Mouse (Mus musculus) intestine, embryonic 15.5 days (tissue): ENCODE measurements around the gene Fars2. TPM values are rescaled to one million over a fixed set of nuclear protein-coding genes. Genes with fewer than 3 reads are reported as not detected.

Experiments
- ATAC-seq: fragments of 200-750 bp; cut with Nextera tagmentation; 2 replicates; pipeline ENCODE4 v1.8.0; 2017; ENCODE audit warnings: moderate TSS enrichment, moderate library complexity
- H3K27ac ChIP-seq: fragments of 300-500 bp; sonication (generic); 2 replicates; pipeline ENCODE4 v1.5.1; 2015; ENCODE audit warnings: mild to moderate bottlenecking, inconsistent platforms
- H3K27me3 ChIP-seq: fragments of 300-500 bp; sonication (generic); replicated peaks from 2 replicates; pipeline ENCODE4 v1.6.1; 2015; ENCODE audit warnings: inconsistent platforms
- H3K36me3 ChIP-seq: fragments of 300-500 bp; sonication (generic); 2 replicates; pipeline ENCODE4 v1.6.1; 2015; ENCODE audit warnings: inconsistent platforms
- H3K4me1 ChIP-seq: fragments of 300-500 bp; sonication (generic); replicated peaks from 2 replicates; pipeline ENCODE4 v1.6.1; 2015; ENCODE audit warnings: inconsistent platforms
- H3K4me2 ChIP-seq: fragments of 300-500 bp; sonication (generic); replicated peaks from 2 replicates; pipeline ENCODE4 v1.6.1; 2015; ENCODE audit warnings: mild to moderate bottlenecking, inconsistent platforms
- H3K4me3 ChIP-seq: fragments of 300-500 bp; sonication (generic); replicated peaks from 2 replicates; pipeline ENCODE4 v1.5.1; 2015; ENCODE audit warnings: inconsistent platforms
- H3K9ac ChIP-seq: fragments of 300-500 bp; sonication (generic); 2 replicates; pipeline ENCODE4 v1.6.1; 2015; ENCODE audit warnings: inconsistent platforms
- H3K9me3 ChIP-seq: fragments of 300-500 bp; sonication (generic); 2 replicates; pipeline ENCODE4 v1.6.1; 2016; ENCODE audit warnings: inconsistent platforms
- WGBS: fragments of 180-500 bp; shearing (Covaris S2); methylation state at CpG from one replicate; pipeline ENCODE4 v1.1.7; 2015; 5-methylcytosine and 5-hydroxymethylcytosine counted together
- polyA plus RNA-seq: library from polyadenylated mRNA; unstranded; fragments of >200 nt; fragmentation: Nextera tagmentation; extraction: Ambion mirVana; gene quantifications from 2 replicates; pipeline ENCODE4 v1.2.1, GENCODE M21; 2015

The Fars2 gene
- polyA plus RNA-seq, 1 experiment from 2014 or later, result 41.8 TPM

DNA sequence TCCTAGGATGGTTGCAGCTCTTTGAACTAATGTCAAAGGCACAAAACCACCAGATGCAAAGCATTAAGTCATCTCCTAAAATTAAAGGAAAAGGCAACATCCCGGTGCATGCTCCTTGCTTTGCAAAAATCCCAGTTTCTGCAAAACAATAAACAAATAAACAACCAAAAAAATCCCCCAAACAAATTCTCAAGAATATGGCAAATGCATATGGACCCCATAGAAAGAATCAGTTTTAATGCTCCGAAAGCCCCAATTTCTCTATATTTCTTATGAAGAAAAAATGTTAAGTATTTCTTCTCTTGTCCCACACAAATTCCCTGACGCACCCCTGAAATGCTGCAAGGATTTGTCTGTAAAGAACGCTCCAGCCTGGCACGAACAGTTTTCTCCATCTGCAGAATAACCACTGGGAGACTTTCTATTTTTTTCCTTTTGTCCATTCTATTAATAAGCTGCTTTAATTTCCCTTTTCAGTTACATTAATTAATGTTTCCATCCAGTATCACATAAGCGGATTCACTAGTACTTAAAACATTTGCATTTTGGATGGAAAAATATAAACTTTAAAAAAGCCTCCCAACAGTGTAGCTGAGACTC, 615.8 kb downstream of the Fars2 start:
- no peaks in the 10 kb centered on the region for H3K36me3 ChIP-seq
- peak overlapping the region; percentile 89 for H3K4me2 ChIP-seq
- 13% methylated on average over 6 of the region's 6 CpGs for WGBS
- no peak overlapping the region for H3K27ac ChIP-seq
- H3K4me1 ChIP-seq, result peaks cover 18% of the 10 kb centered on the region
- no peak for ATAC-seq
- peaks cover 49% of the 10 kb centered on the region for H3K27me3 ChIP-seq
- H3K9me3 ChIP-seq, result no peaks in the 10 kb centered on the region
- no peak overlapping the region for H3K9ac ChIP-seq
- peak overlapping the region; percentile 47 for H3K4me3 ChIP-seq

DNA sequence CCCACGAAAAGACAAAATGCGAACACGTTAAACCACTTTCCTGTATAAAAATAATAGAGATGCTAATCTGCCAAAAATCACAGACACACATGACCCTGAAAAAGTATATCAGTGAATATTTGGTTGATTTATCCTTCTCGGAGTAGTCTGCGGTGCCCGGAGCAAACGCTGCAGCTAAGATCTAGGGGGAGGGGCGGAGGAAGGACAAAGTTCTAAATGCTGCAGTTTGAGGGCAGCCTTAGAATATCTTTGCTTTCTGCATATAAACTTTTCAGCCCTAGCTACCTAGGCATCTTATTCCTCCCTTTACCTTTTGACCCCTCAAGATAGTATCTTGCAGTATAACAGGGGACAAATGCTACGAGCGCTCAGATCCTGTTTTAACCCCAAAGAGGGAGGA, 616.4 kb downstream of the Fars2 start:
- H3K9me3 ChIP-seq, result no peaks in the 10 kb centered on the region
- H3K9ac ChIP-seq, result peak overlapping the region; percentile 31
- peak overlapping the region; percentile 89 for H3K4me2 ChIP-seq
- H3K27me3 ChIP-seq, result peaks cover 43% of the 10 kb centered on the region
- no peak for ATAC-seq
- peak overlapping the region; percentile 83 for H3K27ac ChIP-seq
- H3K4me1 ChIP-seq, result peaks cover 18% of the 10 kb centered on the region
- peak overlapping the region; percentile 47 for H3K4me3 ChIP-seq
- H3K36me3 ChIP-seq, result no peaks in the 10 kb centered on the region
- WGBS, result under 1% methylated on average over 10 of the region's 10 CpGs

DNA sequence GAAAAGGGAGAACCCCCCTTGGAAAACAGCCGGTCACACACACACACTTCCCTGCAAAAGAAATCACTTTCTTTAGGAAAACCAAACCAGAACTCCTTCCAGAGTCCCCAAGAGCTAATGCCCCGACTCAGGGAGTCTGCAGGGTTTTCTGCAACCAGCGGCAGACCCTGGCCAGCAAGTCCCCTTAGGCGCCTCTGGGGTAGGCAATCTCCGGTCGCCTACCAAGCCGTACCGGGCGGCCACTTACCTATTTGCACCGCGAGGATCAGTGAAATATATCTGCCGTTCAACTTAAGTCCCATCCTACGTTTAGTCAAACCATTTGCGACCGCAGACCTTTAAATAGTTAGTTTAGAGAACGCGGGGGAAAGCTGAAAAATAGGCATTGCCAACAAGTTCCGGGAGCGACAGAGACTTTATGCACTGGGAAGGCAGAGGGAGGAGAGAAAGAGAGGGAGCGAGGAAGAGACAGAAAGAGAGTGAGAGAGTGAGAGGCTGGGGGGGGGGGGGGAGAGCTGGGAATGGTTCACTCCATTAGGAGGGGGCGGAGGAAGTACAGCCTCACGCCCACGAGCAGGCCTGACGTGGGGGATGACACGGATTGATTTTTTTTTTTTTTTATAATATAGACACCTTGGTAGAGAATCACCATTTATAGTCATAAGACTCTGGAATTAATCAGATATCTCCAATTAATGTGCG, 616.9 kb downstream of the Fars2 start:
- WGBS, result under 1% methylated on average over 26 of the region's 26 CpGs
- Histone ChIP-seq H3K9ac (peak overlapping the region; percentile 31), H3K4me1 (peaks cover 18% of the 10 kb centered on the region), H3K9me3 (no peaks in the 10 kb centered on the region), H3K36me3 (no peaks in the 10 kb centered on the region), H3K4me3 (peak overlapping the region; percentile 47), H3K4me2 (peak overlapping the region; percentile 89), H3K27me3 (peaks cover 37% of the 10 kb centered on the region), H3K27ac (peak overlapping the region; percentile 83)
- no peak; the same call in 1 of the 2 replicates for ATAC-seq

DNA sequence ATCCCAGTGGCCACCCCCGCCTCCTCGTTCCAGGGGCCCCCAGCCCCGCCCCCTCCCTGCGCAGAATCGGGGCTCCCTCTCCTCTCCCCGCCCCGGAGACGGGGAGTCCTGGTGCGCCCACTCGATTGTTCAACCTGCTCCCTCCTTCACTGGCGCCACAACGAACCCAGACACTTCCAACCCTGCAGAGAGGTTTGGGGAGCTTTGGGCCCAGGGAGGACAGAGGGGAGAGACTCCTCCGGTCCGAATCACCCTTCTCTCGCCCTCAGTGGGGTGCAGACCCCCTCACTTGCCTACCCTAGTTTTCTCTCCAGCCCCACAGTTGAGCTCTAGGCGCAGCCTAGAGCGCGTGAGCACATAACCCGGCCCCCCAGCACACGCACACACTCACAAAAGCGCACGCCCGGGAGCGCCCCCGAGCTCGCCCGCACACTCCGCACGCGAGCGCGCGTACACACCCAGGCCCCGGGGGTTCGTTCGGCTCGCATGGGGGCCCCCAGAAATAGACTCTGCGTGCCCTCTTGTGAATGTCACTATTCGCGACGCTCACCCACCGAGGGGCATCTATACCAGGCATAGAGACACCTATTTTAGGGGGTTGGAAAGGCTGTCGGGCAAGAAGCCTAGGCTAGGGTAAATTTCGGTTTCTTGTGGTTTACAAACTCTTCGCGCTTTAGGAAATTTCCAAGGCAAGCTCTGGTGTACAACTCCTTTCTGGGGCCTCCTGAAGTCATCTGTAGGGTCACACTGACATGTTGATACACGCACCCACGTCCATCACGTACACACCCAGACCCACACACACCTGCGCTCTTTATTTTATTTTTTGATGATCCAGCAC, 617.7 kb downstream of the Fars2 start, which contains the start of gene Nrn1:
Gene Nrn1 (minus strand): TSS at position 401 of the 841 bp plus-strand sequence.
- under 1% methylated on average over 50 of the region's 50 CpGs for WGBS
- Histone ChIP-seq H3K4me2 (peak within 1 kb of the TSS; percentile 89), H3K9ac (peak within 1 kb of the TSS; percentile 50), H3K36me3 (no peaks in the 10 kb centered on the region), H3K27ac (peak within 1 kb of the TSS; percentile 83), H3K4me3 (peak within 1 kb of the TSS; percentile 47), H3K4me1 (peaks cover 18% of the 10 kb centered on the region), H3K27me3 (peaks cover 29% of the 10 kb centered on the region), H3K9me3 (no peaks in the 10 kb centered on the region)
- peak; percentile 16 for ATAC-seq

DNA sequence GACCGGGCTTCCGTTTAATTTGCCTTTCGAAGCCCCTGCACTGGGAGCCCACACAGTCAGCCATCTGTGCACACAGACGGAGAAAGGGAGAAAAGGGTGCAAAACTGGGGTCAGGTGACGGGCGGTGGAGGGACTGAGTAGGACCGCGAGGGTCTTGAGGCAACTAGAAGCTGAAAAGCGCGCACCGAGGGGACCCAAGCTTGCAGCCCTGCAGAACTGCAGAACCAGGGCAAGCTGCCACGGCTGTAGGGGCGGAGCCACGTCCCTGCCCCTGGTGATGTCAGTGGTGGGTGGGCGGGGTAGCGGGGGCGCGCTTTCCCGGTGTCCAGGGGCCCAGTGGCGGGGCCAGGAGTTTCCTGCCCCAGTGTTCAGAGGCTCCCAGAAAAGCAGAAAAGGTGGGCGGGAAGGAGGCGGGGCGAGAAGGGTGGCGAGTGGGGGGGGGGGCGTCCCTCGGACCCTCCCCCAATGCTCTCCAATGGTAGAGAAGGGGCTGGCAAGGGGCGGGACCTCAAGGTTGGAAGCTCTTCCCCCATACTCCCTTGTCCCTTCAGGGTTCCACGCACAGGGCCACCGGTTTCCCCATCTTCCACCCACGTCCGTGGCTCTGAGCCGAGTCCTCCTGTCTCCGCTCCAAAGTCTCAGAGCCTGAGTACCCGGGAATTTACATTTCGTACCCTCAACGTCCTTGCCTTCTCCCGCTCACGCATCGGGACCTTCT, 618.8 kb downstream of the Fars2 start:
- Histone ChIP-seq H3K4me1 (peaks cover 18% of the 10 kb centered on the region), H3K27ac (peak overlapping the region; percentile 62), H3K4me2 (peak overlapping the region; percentile 89), H3K36me3 (no peaks in the 10 kb centered on the region), H3K9me3 (no peaks in the 10 kb centered on the region), H3K27me3 (peaks cover 23% of the 10 kb centered on the region), H3K4me3 (peak overlapping the region; percentile 47), H3K9ac (peak overlapping the region; percentile 50)
- under 1% methylated on average over 35 of the region's 39 CpGs for WGBS
- peak; percentile 93 for ATAC-seq

DNA sequence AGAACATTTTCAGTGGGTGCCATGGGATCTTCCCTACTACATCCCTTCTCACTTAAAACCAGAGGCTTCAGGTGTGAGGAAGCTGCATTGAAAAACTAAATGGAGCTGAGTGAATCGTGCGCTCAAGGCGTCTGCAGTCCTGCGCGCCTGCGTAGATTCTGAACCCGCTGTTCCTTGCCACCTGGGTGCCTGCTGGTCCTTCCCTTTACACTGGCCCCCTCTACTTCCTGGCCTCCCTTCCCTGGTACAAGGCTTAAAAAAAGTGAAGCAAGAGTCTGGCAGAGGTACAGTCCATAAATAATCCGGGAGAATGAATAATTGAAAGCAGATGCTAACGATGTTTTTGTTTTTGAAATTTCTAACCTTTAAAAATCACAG, 619.4 kb downstream of the Fars2 start:
- Histone ChIP-seq H3K9me3 (no peaks in the 10 kb centered on the region), H3K27me3 (peaks cover 23% of the 10 kb centered on the region), H3K9ac (peak overlapping the region; percentile 50; the same call in 1 of the 2 replicates), H3K36me3 (no peaks in the 10 kb centered on the region), H3K4me2 (peak overlapping the region; percentile 89), H3K4me3 (peak overlapping the region; percentile 47), H3K27ac (peak overlapping the region; percentile 62; the same call in 1 of the 2 replicates), H3K4me1 (peaks cover 15% of the 10 kb centered on the region)
- 9% methylated on average over 9 of the region's 9 CpGs for WGBS
- peak; percentile 46 for ATAC-seq

DNA sequence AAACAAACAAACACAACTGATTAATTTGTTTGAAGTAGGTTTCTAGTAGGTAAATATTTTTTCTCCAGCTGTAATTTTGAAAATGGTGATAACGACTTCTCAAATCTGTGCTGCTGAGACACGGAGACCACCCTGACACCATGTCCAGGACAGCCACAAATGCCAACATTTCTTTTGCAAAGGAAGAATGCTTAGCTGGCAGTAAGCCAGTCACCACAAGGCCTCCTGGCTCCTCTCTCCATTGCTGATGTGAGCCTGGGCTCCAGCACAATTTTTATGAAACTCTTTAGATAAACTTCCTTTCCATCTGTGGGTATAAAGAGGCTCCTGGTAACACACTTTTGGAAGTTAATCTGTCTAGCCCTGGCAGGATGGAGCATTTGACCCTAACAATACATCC, 632.8 kb downstream of the Fars2 start:
- Histone ChIP-seq H3K27me3 (no peaks in the 10 kb centered on the region), H3K36me3 (no peaks in the 10 kb centered on the region), H3K4me1 (no peaks in the 10 kb centered on the region), H3K9me3 (no peaks in the 10 kb centered on the region), H3K9ac (no peak overlapping the region), H3K27ac (no peak overlapping the region), H3K4me2 (no peak overlapping the region), H3K4me3 (no peak overlapping the region)
- WGBS, result 32% methylated on average over 2 of the region's 2 CpGs
- no peak for ATAC-seq

DNA sequence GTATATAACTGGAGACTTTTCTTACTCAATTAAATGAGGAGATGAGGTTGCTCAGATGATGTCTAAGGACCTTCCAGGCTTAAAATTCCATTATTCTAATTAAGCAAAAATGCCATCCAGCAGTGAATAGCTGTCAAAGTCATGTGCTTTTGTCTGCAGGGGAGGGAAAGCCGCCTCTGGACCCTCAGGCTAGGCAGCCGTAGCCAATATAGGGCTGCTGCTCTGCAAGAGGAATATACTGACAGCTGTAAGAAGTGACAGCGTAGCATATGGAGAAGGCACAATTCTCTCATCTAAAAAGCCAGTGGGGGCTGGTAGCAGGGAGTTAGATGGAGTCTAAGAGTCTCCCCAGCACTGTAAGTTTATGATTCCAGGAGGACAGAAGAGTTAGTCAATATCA, 634.6 kb downstream of the Fars2 start:
- no peaks in the 10 kb centered on the region for H3K9me3 ChIP-seq
- 86% methylated on average over 3 of the region's 3 CpGs for WGBS
- no peaks in the 10 kb centered on the region for H3K4me1 ChIP-seq
- no peaks in the 10 kb centered on the region for H3K36me3 ChIP-seq
- H3K27ac ChIP-seq, result no peak overlapping the region
- H3K4me2 ChIP-seq, result no peak overlapping the region
- H3K4me3 ChIP-seq, result no peak overlapping the region
- H3K9ac ChIP-seq, result no peak overlapping the region
- ATAC-seq, result no peak
- no peaks in the 10 kb centered on the region for H3K27me3 ChIP-seq

DNA sequence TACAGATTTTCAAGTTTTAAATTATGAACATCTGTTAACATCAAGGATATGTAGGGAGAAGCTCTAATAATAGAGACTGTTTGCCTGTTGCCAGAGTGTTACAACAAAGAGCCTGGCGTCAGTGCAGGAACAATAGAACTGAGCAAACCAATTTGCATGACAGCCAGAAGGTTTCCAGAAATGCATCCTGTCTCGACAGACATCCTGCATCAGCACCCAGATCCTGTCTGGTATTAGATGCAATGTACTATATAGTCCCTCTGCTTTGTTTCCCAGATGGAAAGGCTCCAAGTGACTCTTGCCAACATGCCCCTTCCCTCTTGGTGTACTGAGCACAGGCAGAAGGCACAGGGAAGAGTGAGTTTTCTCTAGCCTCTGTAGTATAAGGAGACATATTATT, 649.6 kb downstream of the Fars2 start:
- H3K27me3 ChIP-seq, result no peaks in the 10 kb centered on the region
- WGBS, result 60% methylated on average over 2 of the region's 2 CpGs
- no peak overlapping the region for H3K9ac ChIP-seq
- H3K27ac ChIP-seq, result no peak overlapping the region
- no peaks in the 10 kb centered on the region for H3K4me1 ChIP-seq
- H3K9me3 ChIP-seq, result no peaks in the 10 kb centered on the region
- no peak for ATAC-seq
- H3K4me2 ChIP-seq, result no peak overlapping the region
- H3K36me3 ChIP-seq, result no peaks in the 10 kb centered on the region
- no peak overlapping the region for H3K4me3 ChIP-seq
